Mouse (Mus musculus): ENCODE measurements around the gene Aars. TPM values are rescaled to one million over a fixed set of nuclear protein-coding genes. Genes with fewer than 3 reads are reported as not detected.

The Aars gene
- polyA plus RNA-seq, 1 experiment = 23.6 TPM

DNA sequence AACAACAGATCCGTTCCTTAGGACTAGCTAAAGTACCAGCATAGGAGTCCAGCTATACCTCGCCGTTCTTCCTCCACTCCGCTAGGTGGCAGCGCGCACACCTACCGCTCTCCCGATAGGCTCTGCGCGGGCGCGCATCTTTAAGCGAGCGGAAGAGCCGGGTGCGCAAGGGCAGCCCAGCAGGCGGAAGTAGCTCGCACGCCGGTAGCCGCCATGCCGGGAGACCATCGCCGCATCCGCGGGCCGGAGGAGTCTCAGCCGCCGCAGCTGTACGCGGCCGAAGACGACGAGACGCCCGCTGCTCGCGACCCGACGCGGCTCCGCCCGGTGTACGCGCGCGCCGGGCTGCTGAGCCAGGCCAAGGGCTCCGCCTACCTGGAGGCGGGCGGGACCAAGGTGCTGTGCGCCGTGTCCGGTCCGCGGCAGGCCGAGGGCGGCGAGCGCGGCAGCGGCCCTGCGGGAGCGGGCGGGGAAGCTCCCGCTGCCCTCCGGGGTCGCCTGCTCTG, 23.3 kb downstream of the Aars start, which contains the start of gene Exosc6:
Exosc6 (plus strand) TSS at position 182 of the 506 bp plus-strand sequence.
- Histone ChIP-seq H3K4me1 (ENCODE audit: control insufficient read depth, insufficient read depth, insufficient read length, low read length) (peaks cover 12% of the 10 kb centered on the region; the same call in 1 of the 2 replicates), H3K27me3 (ENCODE audit: control insufficient read depth, insufficient read depth, low read length) (no peaks in the 10 kb centered on the region), H3K4me3 (ENCODE audit: low read depth, low read length) (peak within 1 kb of the TSS; percentile 97), H3K27ac (ENCODE audit: insufficient read depth, low read depth, low read length) (peak within 1 kb of the TSS; percentile 70), H3K36me3 (ENCODE audit: control insufficient read depth, insufficient read depth, low read length) (peaks cover 39% of the 10 kb centered on the region)
- under 1% methylated on average over 68 of the region's 68 CpGs for WGBS
- TF ChIP-seq POLR2A (IDR thresholded peaks at IDR 0.05; ENCODE audit: low read depth, low read length) (peak; percentile 59; the same call in 1 of the 2 replicates), CTCF (IDR thresholded peaks at IDR 0.05; ENCODE audit: extremely low read depth, insufficient read length, insufficient replicate concordance, low read depth, low read length) (peak; percentile 87)

DNA sequence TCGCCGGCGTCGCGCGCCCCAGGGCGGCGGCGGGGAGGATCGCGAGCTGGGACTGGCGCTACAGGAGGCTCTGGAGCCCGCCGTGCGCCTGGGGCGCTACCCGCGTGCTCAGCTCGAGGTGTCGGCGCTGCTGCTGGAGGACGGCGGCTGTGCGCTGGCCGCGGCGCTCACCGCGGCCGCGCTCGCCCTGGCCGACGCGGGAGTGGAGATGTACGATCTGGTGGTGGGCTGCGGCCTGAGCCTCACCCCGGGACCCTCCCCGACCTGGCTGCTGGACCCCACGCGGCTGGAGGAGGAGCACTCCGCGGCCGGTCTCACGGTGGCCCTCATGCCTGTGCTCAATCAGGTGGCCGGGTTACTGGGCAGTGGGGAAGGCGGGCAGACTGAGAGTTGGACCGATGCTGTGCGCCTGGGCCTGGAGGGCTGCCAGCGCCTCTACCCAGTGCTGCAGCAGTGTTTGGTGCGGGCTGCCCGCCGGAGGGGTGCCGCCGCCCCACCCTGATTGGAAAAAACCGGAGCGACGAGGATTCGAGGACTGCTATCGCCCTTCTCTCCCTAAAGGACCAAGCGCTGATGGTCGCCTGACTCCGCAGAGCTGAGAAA, 23.8 kb downstream of the Aars start:
- no peak for TF ChIP-seq CTCF (IDR thresholded peaks at IDR 0.05; ENCODE audit: extremely low read depth, insufficient read length, insufficient replicate concordance, low read depth, low read length)
- TF ChIP-seq POLR2A (IDR thresholded peaks at IDR 0.05; ENCODE audit: low read depth, low read length) = no peak
- H3K36me3 ChIP-seq (ENCODE audit: control insufficient read depth, insufficient read depth, low read length) = peaks cover 35% of the 10 kb centered on the region
- H3K27ac ChIP-seq (ENCODE audit: insufficient read depth, low read depth, low read length) = peak overlapping the region; percentile 70
- H3K4me1 ChIP-seq (ENCODE audit: control insufficient read depth, insufficient read depth, insufficient read length, low read length) = peaks cover 16% of the 10 kb centered on the region; the same call in 1 of the 2 replicates
- WGBS = under 1% methylated on average over 63 of the region's 63 CpGs
- H3K27me3 ChIP-seq (ENCODE audit: control insufficient read depth, insufficient read depth, low read length) = no peaks in the 10 kb centered on the region
- H3K4me3 ChIP-seq (ENCODE audit: low read depth, low read length) = peak overlapping the region; percentile 97

GRCm38 (mm10) chr8:111058946-111059572, 26.1 kb downstream of the Aars start:
- 27% methylated on average over 2 of the region's 2 CpGs for WGBS
- Histone ChIP-seq H3K4me3 (ENCODE audit: low read depth, low read length) (no peak overlapping the region), H3K27ac (ENCODE audit: insufficient read depth, low read depth, low read length) (no peak overlapping the region), H3K36me3 (ENCODE audit: control insufficient read depth, insufficient read depth, low read length) (peaks cover 14% of the 10 kb centered on the region), H3K4me1 (ENCODE audit: control insufficient read depth, insufficient read depth, insufficient read length, low read length) (peaks cover 17% of the 10 kb centered on the region; the same call in 1 of the 2 replicates), H3K27me3 (ENCODE audit: control insufficient read depth, insufficient read depth, low read length) (no peaks in the 10 kb centered on the region)
- TF ChIP-seq POLR2A (IDR thresholded peaks at IDR 0.05; ENCODE audit: low read depth, low read length) (no peak), CTCF (IDR thresholded peaks at IDR 0.05; ENCODE audit: extremely low read depth, insufficient read length, insufficient replicate concordance, low read depth, low read length) (no peak)

DNA sequence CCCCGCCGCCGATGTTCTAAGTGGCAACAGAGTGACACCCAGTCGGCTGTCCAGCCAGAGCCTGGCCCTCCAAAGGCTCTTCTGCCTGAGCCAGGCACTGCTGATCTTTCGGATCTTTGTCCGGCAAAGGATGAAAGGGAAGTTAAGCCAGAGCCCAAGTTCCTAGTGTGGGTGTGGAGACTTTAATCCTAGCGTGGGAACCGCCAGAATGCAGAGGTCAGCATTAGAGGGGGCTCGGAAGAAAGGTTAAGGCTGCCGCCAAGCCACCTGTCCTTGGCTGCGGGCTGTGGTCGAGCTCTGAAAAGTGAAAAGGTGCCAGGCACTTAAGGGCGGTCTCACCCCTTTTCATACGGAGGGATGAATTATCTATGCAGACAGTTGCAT, 28.7 kb downstream of the Aars start:
- Histone ChIP-seq H3K36me3 (ENCODE audit: control insufficient read depth, insufficient read depth, low read length) (no peaks in the 10 kb centered on the region), H3K27ac (ENCODE audit: insufficient read depth, low read depth, low read length) (no peak overlapping the region), H3K27me3 (ENCODE audit: control insufficient read depth, insufficient read depth, low read length) (no peaks in the 10 kb centered on the region), H3K4me3 (ENCODE audit: low read depth, low read length) (peak overlapping the region; percentile 76), H3K4me1 (ENCODE audit: control insufficient read depth, insufficient read depth, insufficient read length, low read length) (peaks cover 17% of the 10 kb centered on the region; the same call in 1 of the 2 replicates)
- WGBS = 2% methylated on average over 14 of the region's 14 CpGs
- no peak for TF ChIP-seq POLR2A (IDR thresholded peaks at IDR 0.05; ENCODE audit: low read depth, low read length)
- no peak for TF ChIP-seq CTCF (IDR thresholded peaks at IDR 0.05; ENCODE audit: extremely low read depth, insufficient read length, insufficient replicate concordance, low read depth, low read length)

GRCm38 (mm10) chr8:111062072-111062757, 29.3 kb downstream of the Aars start:
- Histone ChIP-seq H3K27ac (ENCODE audit: insufficient read depth, low read depth, low read length) (no peak overlapping the region), H3K27me3 (ENCODE audit: control insufficient read depth, insufficient read depth, low read length) (no peaks in the 10 kb centered on the region), H3K4me1 (ENCODE audit: control insufficient read depth, insufficient read depth, insufficient read length, low read length) (peaks cover 12% of the 10 kb centered on the region; the same call in 1 of the 2 replicates), H3K4me3 (ENCODE audit: low read depth, low read length) (peak overlapping the region; percentile 76), H3K36me3 (ENCODE audit: control insufficient read depth, insufficient read depth, low read length) (no peaks in the 10 kb centered on the region)
- no peak for TF ChIP-seq CTCF (IDR thresholded peaks at IDR 0.05; ENCODE audit: extremely low read depth, insufficient read length, insufficient replicate concordance, low read depth, low read length)
- 0 out of 2 replicates have a peak, but pooled peaks have one; percentile 14 for TF ChIP-seq POLR2A (IDR thresholded peaks at IDR 0.05; ENCODE audit: low read depth, low read length)
- under 1% methylated on average over 27 of the region's 27 CpGs for WGBS

DNA sequence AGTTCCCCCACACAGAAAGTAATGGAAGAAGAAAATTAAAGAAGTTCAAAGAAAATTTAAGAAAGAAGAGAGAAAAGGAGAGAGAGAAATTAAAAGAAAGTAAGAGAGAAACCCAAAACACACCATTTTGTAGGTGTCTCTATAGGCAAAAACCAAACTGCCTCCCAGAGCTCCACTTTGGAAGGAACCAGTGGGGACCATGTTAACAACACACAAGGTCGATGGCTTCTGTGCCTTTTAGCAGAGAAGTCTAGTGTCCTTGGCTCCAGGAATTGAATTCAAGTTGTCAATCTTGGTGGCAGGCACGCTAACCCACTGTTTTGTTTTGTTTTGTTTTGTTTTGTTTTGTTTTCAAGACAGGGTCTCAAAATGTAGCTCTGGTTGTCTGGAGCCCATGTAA, 29.9 kb downstream of the Aars start:
- no peak for TF ChIP-seq CTCF (IDR thresholded peaks at IDR 0.05; ENCODE audit: extremely low read depth, insufficient read length, insufficient replicate concordance, low read depth, low read length)
- Histone ChIP-seq H3K27me3 (ENCODE audit: control insufficient read depth, insufficient read depth, low read length) (no peaks in the 10 kb centered on the region), H3K36me3 (ENCODE audit: control insufficient read depth, insufficient read depth, low read length) (no peaks in the 10 kb centered on the region), H3K4me1 (ENCODE audit: control insufficient read depth, insufficient read depth, insufficient read length, low read length) (peaks cover 12% of the 10 kb centered on the region; the same call in 1 of the 2 replicates), H3K4me3 (ENCODE audit: low read depth, low read length) (no peak overlapping the region), H3K27ac (ENCODE audit: insufficient read depth, low read depth, low read length) (no peak overlapping the region)
- WGBS = 70% methylated on average over 2 of the region's 2 CpGs
